Mouse (Mus musculus) cerebellum, adult 2 months (tissue): Measurements from ENCODE around the gene Crocc2.

ENCODE experiments used
- CTCF ChIP-seq: fragments of 200-500 bp; IDR thresholded peaks from 2 replicates; pipeline ENCODE4 v1.5.1; 2011; ENCODE audit warnings: low read depth, mild to moderate bottlenecking, control low read depth, low read length, moderate library complexity, borderline replicate concordance; ENCODE audit not compliant: insufficient read depth
- POLR2A ChIP-seq: fragments of 200-500 bp; IDR thresholded peaks from 2 replicates; pipeline ENCODE4 v1.6.1; 2011; ENCODE audit warnings: low read length, control low read depth, borderline replicate concordance; ENCODE audit not compliant: insufficient read depth

DNA sequence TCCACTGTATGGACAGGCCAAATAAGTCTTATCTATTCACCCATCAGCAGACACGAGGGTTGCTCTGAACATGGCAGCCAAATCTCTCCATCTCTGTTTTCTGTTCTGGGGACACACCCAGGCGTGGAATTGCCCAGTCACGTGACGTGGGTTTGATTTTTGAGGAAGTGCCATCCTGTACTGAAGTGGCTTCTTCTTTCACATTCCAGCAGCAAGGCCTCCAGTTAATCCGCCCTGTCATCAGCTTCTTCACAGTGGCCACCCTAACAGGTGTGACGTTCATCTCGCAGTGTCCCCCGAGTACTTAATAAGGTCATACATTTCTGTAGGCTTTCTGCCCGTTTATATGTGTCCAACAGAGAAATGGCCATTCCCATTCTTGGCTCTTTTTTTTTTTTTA, 3.1 kb upstream of the Crocc2 start:
- TF ChIP-seq CTCF, result no peak
- TF ChIP-seq POLR2A, result no peak
